Mouse (Mus musculus): Measurements from ENCODE around the gene Opcml. TPM values are rescaled to one million over a fixed set of nuclear protein-coding genes. Genes with fewer than 3 reads are reported as not detected.

Opcml gene
- polyA plus RNA-seq, 1 experiment from 2014 or later = 2.9 TPM

GRCm38 (mm10) chr9:28423407-28423806 lies 632.8 kb downstream of the Opcml start:
- Histone ChIP-seq H3K36me3 (no peaks in the 10 kb centered on the region), H3K4me1 (no peaks in the 10 kb centered on the region), H3K9me3 (no peaks in the 10 kb centered on the region), H3K4me2 (no peak overlapping the region), H3K9ac (no peak overlapping the region), H3K4me3 (no peak overlapping the region), H3K27me3 (no peaks in the 10 kb centered on the region), H3K27ac (no peak overlapping the region)
- WGBS = 44% methylated on average over 12 of the region's 12 CpGs
- ATAC-seq (ENCODE audit: insufficient number of reproducible peaks, insufficient read depth, low FRiP score, low TSS enrichment, low read depth) = no peak

- H3K4me3 ChIP-seq = no peak overlapping the region
- H3K9ac ChIP-seq = no peak overlapping the region
- H3K36me3 ChIP-seq = no peaks in the 10 kb centered on the region
- H3K4me2 ChIP-seq = no peak overlapping the region
- H3K27ac ChIP-seq = no peak overlapping the region
- WGBS = 40% methylated on average over 8 of the region's 8 CpGs
- no peak for ATAC-seq (ENCODE audit: insufficient number of reproducible peaks, insufficient read depth, low FRiP score, low TSS enrichment, low read depth)
- H3K9me3 ChIP-seq = no peaks in the 10 kb centered on the region
- H3K4me1 ChIP-seq = no peaks in the 10 kb centered on the region
- no peaks in the 10 kb centered on the region for H3K27me3 ChIP-seq
Observed at GRCm38 (mm10) chr9:28432159-28432558, 641.6 kb downstream of the Opcml start.

- Histone ChIP-seq H3K4me3 (no peak overlapping the region), H3K27ac (no peak overlapping the region), H3K9ac (no peak overlapping the region), H3K4me2 (no peak overlapping the region), H3K9me3 (no peaks in the 10 kb centered on the region), H3K4me1 (no peaks in the 10 kb centered on the region), H3K27me3 (no peaks in the 10 kb centered on the region), H3K36me3 (no peaks in the 10 kb centered on the region)
- 83% methylated on average over 4 of the region's 4 CpGs for whole genome bisulfite sequencing
- ATAC-seq (ENCODE audit: insufficient number of reproducible peaks, insufficient read depth, low FRiP score, low TSS enrichment, low read depth) = no peak
Observed at GRCm38 (mm10) chr9:28438752-28439151, 648.2 kb downstream of the Opcml start.

GRCm38 (mm10) chr9:28439433-28440191 lies 649.0 kb downstream of the Opcml start:
- 55% methylated on average over 5 of the region's 5 CpGs for WGBS
- H3K4me3 ChIP-seq = no peak overlapping the region
- no peaks in the 10 kb centered on the region for H3K9me3 ChIP-seq
- no peaks in the 10 kb centered on the region for H3K27me3 ChIP-seq
- no peak overlapping the region for H3K9ac ChIP-seq
- H3K4me2 ChIP-seq = no peak overlapping the region
- no peaks in the 10 kb centered on the region for H3K36me3 ChIP-seq
- no peak overlapping the region for H3K27ac ChIP-seq
- ATAC-seq (ENCODE audit: insufficient number of reproducible peaks, insufficient read depth, low FRiP score, low TSS enrichment, low read depth) = no peak
- no peaks in the 10 kb centered on the region for H3K4me1 ChIP-seq

- H3K4me2 ChIP-seq = no peak overlapping the region
- no peaks in the 10 kb centered on the region for H3K9me3 ChIP-seq
- no peak overlapping the region for H3K9ac ChIP-seq
- no peak overlapping the region for H3K4me3 ChIP-seq
- WGBS = 76% methylated on average over 3 of the region's 3 CpGs
- no peaks in the 10 kb centered on the region for H3K4me1 ChIP-seq
- no peaks in the 10 kb centered on the region for H3K27me3 ChIP-seq
- no peaks in the 10 kb centered on the region for H3K36me3 ChIP-seq
- H3K27ac ChIP-seq = no peak overlapping the region
- ATAC-seq (ENCODE audit: insufficient number of reproducible peaks, insufficient read depth, low FRiP score, low TSS enrichment, low read depth) = no peak
Observed at GRCm38 (mm10) chr9:28440192-28440795, 649.7 kb downstream of the Opcml start.

GRCm38 (mm10) chr9:28444485-28444884 lies 653.9 kb downstream of the Opcml start:
- no peaks in the 10 kb centered on the region for H3K36me3 ChIP-seq
- H3K4me1 ChIP-seq = no peaks in the 10 kb centered on the region
- H3K9ac ChIP-seq = no peak overlapping the region
- no peak overlapping the region for H3K4me3 ChIP-seq
- H3K27me3 ChIP-seq = no peaks in the 10 kb centered on the region
- no peak overlapping the region for H3K27ac ChIP-seq
- WGBS = 77% methylated on average over 3 of the region's 3 CpGs
- H3K4me2 ChIP-seq = no peak overlapping the region
- no peaks in the 10 kb centered on the region for H3K9me3 ChIP-seq
- ATAC-seq (ENCODE audit: insufficient number of reproducible peaks, insufficient read depth, low FRiP score, low TSS enrichment, low read depth) = no peak

- H3K9ac ChIP-seq = no peak overlapping the region
Observed at GRCm38 (mm10) chr9:28444972-28445371, 654.4 kb downstream of the Opcml start.

GRCm38 (mm10) chr9:28445863-28446262 lies 655.3 kb downstream of the Opcml start:
- H3K27me3 ChIP-seq = no peaks in the 10 kb centered on the region
- no peak for ATAC-seq (ENCODE audit: insufficient number of reproducible peaks, insufficient read depth, low FRiP score, low TSS enrichment, low read depth)
- H3K27ac ChIP-seq = no peak overlapping the region
- no peaks in the 10 kb centered on the region for H3K4me1 ChIP-seq
- no peaks in the 10 kb centered on the region for H3K36me3 ChIP-seq
- H3K9ac ChIP-seq = no peak overlapping the region
- H3K4me3 ChIP-seq = no peak overlapping the region
- WGBS = 56% methylated on average over 1 of the region's 1 CpGs
- no peaks in the 10 kb centered on the region for H3K9me3 ChIP-seq
- H3K4me2 ChIP-seq = no peak overlapping the region

More at GRCm38 (mm10) chr9:28444972-28445371, 654.4 kb downstream of the Opcml start:
- Histone ChIP-seq H3K4me1 (no peaks in the 10 kb centered on the region), H3K4me3 (no peak overlapping the region), H3K4me2 (no peak overlapping the region), H3K27me3 (no peaks in the 10 kb centered on the region), H3K36me3 (no peaks in the 10 kb centered on the region), H3K27ac (no peak overlapping the region), H3K9me3 (no peaks in the 10 kb centered on the region)
- ATAC-seq (ENCODE audit: insufficient number of reproducible peaks, insufficient read depth, low FRiP score, low TSS enrichment, low read depth) = no peak
- WGBS = 86% methylated on average over 8 of the region's 8 CpGs

- H3K9me3 ChIP-seq = no peaks in the 10 kb centered on the region
- no peaks in the 10 kb centered on the region for H3K4me1 ChIP-seq
- no peak for ATAC-seq (ENCODE audit: insufficient number of reproducible peaks, insufficient read depth, low FRiP score, low TSS enrichment, low read depth)
- no peak overlapping the region for H3K4me2 ChIP-seq
- no peak overlapping the region for H3K27ac ChIP-seq
- H3K4me3 ChIP-seq = no peak overlapping the region
- no peaks in the 10 kb centered on the region for H3K36me3 ChIP-seq
- WGBS = 73% methylated on average over 4 of the region's 4 CpGs
- no peak overlapping the region for H3K9ac ChIP-seq
- no peaks in the 10 kb centered on the region for H3K27me3 ChIP-seq
Observed at GRCm38 (mm10) chr9:28446278-28447064, 655.9 kb downstream of the Opcml start.

GRCm38 (mm10) chr9:28452509-28452908 lies 661.9 kb downstream of the Opcml start:
- H3K4me3 ChIP-seq = no peak overlapping the region
- no peaks in the 10 kb centered on the region for H3K27me3 ChIP-seq
- 77% methylated on average over 2 of the region's 2 CpGs for WGBS
- no peak overlapping the region for H3K27ac ChIP-seq
- no peak overlapping the region for H3K4me2 ChIP-seq
- H3K9me3 ChIP-seq = no peaks in the 10 kb centered on the region
- no peak overlapping the region for H3K9ac ChIP-seq
- no peaks in the 10 kb centered on the region for H3K4me1 ChIP-seq
- no peak for ATAC-seq (ENCODE audit: insufficient number of reproducible peaks, insufficient read depth, low FRiP score, low TSS enrichment, low read depth)
- no peaks in the 10 kb centered on the region for H3K36me3 ChIP-seq

GRCm38 (mm10) chr9:28453062-28453461 lies 662.5 kb downstream of the Opcml start:
- Histone ChIP-seq H3K4me1 (no peaks in the 10 kb centered on the region), H3K9ac (no peak overlapping the region), H3K9me3 (no peaks in the 10 kb centered on the region), H3K27ac (no peak overlapping the region), H3K36me3 (no peaks in the 10 kb centered on the region), H3K27me3 (no peaks in the 10 kb centered on the region), H3K4me2 (no peak overlapping the region), H3K4me3 (no peak overlapping the region)
- 67% methylated on average over 2 of the region's 2 CpGs for WGBS
- ATAC-seq (ENCODE audit: insufficient number of reproducible peaks, insufficient read depth, low FRiP score, low TSS enrichment, low read depth) = no peak
